Mouse (Mus musculus) embryonic fibroblast, embryonic 13.5 days (primary cell): ENCODE measurements around the gene Cass4.

ENCODE experiments used
- CTCF ChIP-seq: IDR thresholded peaks from 2 replicates; pipeline ENCODE4 v1.5.1; 2011; ENCODE audit warnings: mild to moderate bottlenecking, control low read depth, low read length, moderate library complexity, borderline replicate concordance; ENCODE audit not compliant: insufficient read depth
- POLR2A ChIP-seq: IDR thresholded peaks from 2 replicates; pipeline ENCODE4 v1.6.1; 2011; ENCODE audit warnings: low read depth, mild to moderate bottlenecking, control low read depth, low read length, moderate library complexity

DNA sequence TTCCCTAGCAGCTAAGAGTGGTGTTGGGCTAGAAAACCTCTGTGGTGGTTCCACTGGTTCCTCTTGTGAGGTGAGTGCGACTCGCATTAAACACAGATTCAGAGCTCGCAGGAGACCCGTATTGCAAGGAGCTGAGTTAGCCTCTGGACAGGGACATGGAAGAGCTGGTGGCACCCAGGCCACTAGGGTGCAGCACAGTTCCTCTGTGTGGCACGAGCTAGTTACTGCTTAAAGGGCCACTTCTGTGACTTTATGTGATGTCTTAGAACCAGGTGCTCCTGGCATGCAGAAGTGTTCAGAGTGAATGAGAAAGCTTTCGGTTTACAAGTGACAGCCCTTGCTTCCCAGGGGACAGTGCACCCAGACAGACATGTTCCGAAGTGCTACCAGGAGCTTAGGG, 15.3 kb upstream of the Cass4 start:
- peak; percentile 76; the same call in 1 of the 2 replicates for TF ChIP-seq CTCF
- TF ChIP-seq POLR2A = no peak
